Mouse (Mus musculus) hindbrain, embryonic 12.5 days (tissue): ENCODE data around the gene Ptges. TPM values are rescaled to one million over a fixed set of nuclear protein-coding genes. Genes with fewer than 3 reads are reported as not detected.

ENCODE experiments used
- ATAC-seq: fragments of 200-750 bp; cut with Nextera tagmentation; 2 replicates; pipeline ENCODE4 v1.8.0; 2017; ENCODE audit warnings: moderate TSS enrichment; ENCODE audit not compliant: low FRiP score
- H3K27ac ChIP-seq: fragments of 300-500 bp; sonication (generic); 2 replicates; pipeline ENCODE4 v1.5.1; 2016; ENCODE audit warnings: mild to moderate bottlenecking
- H3K27me3 ChIP-seq: fragments of 300-500 bp; sonication (generic); 2 replicates; pipeline ENCODE4 v1.6.1; 2016; ENCODE audit warnings: mild to moderate bottlenecking
- H3K36me3 ChIP-seq: fragments of 300-500 bp; sonication (generic); 2 replicates; pipeline ENCODE4 v1.6.1; 2016; ENCODE audit warnings: mild to moderate bottlenecking
- H3K4me1 ChIP-seq: fragments of 300-500 bp; sonication (generic); 2 replicates; pipeline ENCODE4 v1.6.1; 2016
- H3K4me2 ChIP-seq: fragments of 300-500 bp; sonication (generic); replicated peaks from 2 replicates; pipeline ENCODE4 v1.6.1; 2016; ENCODE audit warnings: mild to moderate bottlenecking
- H3K4me3 ChIP-seq: fragments of 300-500 bp; sonication (generic); 2 replicates; pipeline ENCODE4 v1.5.1; 2016; ENCODE audit warnings: mild to moderate bottlenecking
- H3K9ac ChIP-seq: fragments of 300-500 bp; sonication (generic); 2 replicates; pipeline ENCODE4 v1.6.1; 2016; ENCODE audit warnings: mild to moderate bottlenecking, moderate library complexity
- H3K9me3 ChIP-seq: fragments of 300-500 bp; sonication (generic); replicated peaks from 2 replicates; pipeline ENCODE4 v1.6.1; 2016; ENCODE audit warnings: mild to moderate bottlenecking
- WGBS: fragments of 180-500 bp; shearing (Covaris S2); methylation state at CpG from one replicate; pipeline ENCODE4 v1.1.7; 2016; 5-methylcytosine and 5-hydroxymethylcytosine counted together
- polyA plus RNA-seq: library from polyadenylated mRNA; unstranded; fragments of >200 nt; fragmentation: Nextera tagmentation; extraction: Ambion mirVana; gene quantifications from 2 replicates; pipeline ENCODE4 v1.2.1, GENCODE M21; 2016

The Ptges gene
- polyA plus RNA-seq, 1 experiment from 2014 or later: 7.1 TPM

DNA sequence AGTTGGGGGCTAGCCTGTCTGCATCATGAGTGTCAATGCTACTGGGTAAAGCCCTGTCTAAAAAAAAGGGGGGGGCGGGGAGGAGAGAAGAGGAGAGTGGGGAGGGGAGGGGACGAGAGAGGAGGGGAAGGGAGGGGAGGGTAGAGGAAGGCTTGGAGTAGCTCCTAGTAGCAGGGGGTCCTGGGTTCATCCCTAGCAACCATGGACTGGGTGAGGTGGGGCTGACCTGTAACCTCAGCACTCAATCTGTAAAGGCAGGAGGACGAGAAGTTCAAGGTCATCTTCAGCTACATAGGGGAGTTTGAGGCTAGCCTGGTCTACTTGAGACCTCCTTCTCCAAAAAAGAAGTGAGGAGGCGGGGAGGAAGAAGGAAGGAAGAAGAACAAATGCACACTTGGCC is 67.6 kb downstream of the Ptges start:
- Histone ChIP-seq H3K4me2 (no peak overlapping the region), H3K9ac (no peak overlapping the region), H3K36me3 (no peaks in the 10 kb centered on the region), H3K27ac (no peak overlapping the region), H3K4me1 (peaks cover 20% of the 10 kb centered on the region), H3K9me3 (no peaks in the 10 kb centered on the region), H3K27me3 (peaks cover 18% of the 10 kb centered on the region), H3K4me3 (no peak overlapping the region)
- WGBS: 64% methylated on average over 4 of the region's 4 CpGs
- no peak for ATAC-seq

DNA sequence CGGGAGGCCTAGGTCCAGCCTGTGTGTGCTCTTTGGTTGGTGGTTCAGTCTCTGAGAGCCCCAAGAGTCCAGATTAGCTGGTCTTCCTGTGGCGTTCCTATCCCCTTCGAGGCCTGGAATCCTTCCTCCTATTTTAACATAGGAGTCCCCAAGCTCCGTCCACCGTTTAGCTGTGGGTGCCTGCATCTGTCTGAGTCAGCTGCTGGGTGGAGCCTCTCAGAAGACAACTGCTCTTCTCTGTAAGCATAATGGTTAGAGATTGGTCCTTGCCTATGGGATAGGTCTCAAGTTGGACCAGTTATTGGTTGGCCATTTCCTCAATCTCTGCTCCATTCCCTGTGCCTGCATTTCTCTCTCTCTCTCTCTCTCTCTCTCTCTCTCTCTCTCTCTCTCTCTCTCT is 69.9 kb downstream of the Ptges start:
- no peak overlapping the region for H3K27ac ChIP-seq
- H3K9me3 ChIP-seq: no peaks in the 10 kb centered on the region
- no peaks in the 10 kb centered on the region for H3K36me3 ChIP-seq
- no peak for ATAC-seq
- H3K9ac ChIP-seq: no peak overlapping the region
- H3K4me1 ChIP-seq: peaks cover 16% of the 10 kb centered on the region
- H3K27me3 ChIP-seq: peaks cover 11% of the 10 kb centered on the region
- no peak overlapping the region for H3K4me2 ChIP-seq
- no peak overlapping the region for H3K4me3 ChIP-seq
- WGBS: 78% methylated on average over 5 of the region's 5 CpGs

DNA sequence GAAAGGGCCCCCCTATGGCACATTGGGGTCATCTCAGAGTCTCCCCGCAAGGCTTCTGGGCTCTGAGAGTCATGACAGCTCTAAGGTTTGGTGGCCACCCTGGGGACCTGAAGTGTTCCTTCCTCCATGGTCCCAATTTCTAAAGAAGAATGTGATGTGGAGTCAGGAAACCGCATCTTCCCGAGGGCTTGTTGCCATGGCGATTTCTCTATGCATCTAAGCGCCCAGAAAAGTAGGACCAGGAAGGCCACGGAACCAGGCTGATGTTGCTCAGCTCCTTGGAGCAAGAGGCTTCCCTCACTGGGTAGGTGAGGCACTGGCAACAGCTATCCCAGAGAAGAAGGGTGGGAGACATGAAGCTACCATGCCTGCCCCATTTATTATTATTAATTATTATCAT is 72.6 kb downstream of the Ptges start:
- H3K4me2 ChIP-seq: no peak overlapping the region
- H3K9ac ChIP-seq: no peak overlapping the region
- H3K4me1 ChIP-seq: peaks cover 29% of the 10 kb centered on the region
- no peak overlapping the region for H3K4me3 ChIP-seq
- 55% methylated on average over 6 of the region's 6 CpGs for WGBS
- H3K36me3 ChIP-seq: no peaks in the 10 kb centered on the region
- no peak overlapping the region for H3K27ac ChIP-seq
- H3K27me3 ChIP-seq: 0 out of 2 replicates have a peak, but pooled peaks cover 4% of the 10 kb centered on the region
- H3K9me3 ChIP-seq: no peaks in the 10 kb centered on the region
- no peak for ATAC-seq

DNA sequence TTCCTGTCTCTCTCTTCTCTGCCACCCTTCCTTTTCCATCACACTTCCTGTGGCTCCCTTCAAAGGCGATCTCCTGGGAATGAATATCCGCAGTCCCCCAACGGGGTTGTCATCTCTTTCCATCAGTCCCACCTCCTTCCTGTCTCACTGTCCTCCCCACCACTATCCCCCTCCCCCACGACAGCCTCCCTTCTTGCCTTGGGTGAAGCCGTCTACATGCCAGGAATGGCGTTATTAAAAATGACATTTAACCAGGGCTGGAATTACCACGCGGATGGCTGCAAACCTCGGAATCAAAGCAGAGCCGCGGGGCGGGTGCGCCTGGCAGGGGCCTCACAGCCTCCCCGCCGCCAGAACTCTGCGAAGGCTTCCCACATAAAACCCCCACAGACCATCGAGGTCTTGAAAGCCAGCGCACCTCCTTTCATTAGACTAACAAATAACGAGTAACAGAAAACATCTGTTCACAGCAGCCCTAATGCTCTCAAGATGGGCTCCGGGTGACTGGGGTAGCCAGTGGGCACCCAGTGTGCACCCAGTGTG is 76.8 kb downstream of the Ptges start:
- Histone ChIP-seq H3K27me3 (0 out of 2 replicates have a peak, but pooled peaks cover 4% of the 10 kb centered on the region), H3K9me3 (no peaks in the 10 kb centered on the region), H3K4me3 (no peak overlapping the region), H3K4me2 (no peak overlapping the region), H3K9ac (no peak overlapping the region), H3K36me3 (no peaks in the 10 kb centered on the region), H3K27ac (no peak overlapping the region), H3K4me1 (peaks cover 39% of the 10 kb centered on the region)
- 39% methylated on average over 20 of the region's 20 CpGs for WGBS
- ATAC-seq: no peak

DNA sequence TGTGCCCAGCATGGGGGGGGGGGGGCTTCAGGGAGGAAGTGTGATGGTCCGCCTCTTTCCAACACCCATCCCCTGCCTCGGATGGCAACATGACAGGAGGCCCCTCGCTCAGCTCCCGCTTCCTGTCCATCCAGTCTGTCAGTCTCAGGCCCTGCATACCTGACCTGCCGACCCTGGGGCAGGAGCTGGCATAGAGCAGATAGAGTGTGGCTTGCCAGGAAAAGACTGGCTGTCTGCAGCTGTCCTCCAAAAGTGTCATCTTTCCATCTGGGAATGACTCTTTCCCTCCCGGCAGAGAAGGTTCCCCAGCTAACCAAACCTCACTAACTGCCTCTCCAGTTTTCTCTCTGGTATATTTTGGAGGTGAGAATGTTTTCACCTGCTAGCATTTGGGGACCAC is 79.1 kb downstream of the Ptges start:
- Histone ChIP-seq H3K4me2 (no peak overlapping the region), H3K4me1 (peaks cover 50% of the 10 kb centered on the region), H3K27ac (no peak overlapping the region), H3K4me3 (no peak overlapping the region), H3K36me3 (no peaks in the 10 kb centered on the region), H3K9me3 (no peaks in the 10 kb centered on the region), H3K9ac (no peak overlapping the region), H3K27me3 (peaks cover 21% of the 10 kb centered on the region)
- whole genome bisulfite sequencing: 55% methylated on average over 6 of the region's 6 CpGs
- no peak for ATAC-seq

DNA sequence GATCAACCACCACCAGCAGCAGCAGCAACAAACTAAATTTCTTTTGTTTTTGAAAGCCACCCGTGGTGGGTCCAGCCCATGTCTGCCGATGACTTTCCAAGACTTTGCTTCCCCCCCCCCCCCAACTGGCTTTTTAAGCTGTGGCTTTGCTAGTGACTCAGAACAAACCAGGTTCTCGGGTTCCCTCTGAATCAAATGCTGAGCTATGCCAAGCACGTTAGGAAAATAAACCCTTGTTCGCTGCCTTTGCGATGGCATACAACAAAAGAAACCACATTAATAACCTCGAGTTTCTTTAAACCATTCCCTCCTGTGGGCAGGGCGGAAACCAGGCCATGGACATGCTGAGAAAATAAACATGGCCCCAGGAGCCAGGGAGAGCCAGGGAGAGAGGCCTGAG is 81.5 kb downstream of the Ptges start:
- no peak overlapping the region for H3K9ac ChIP-seq
- no peak for ATAC-seq
- no peak overlapping the region for H3K4me2 ChIP-seq
- 50% methylated on average over 8 of the region's 8 CpGs for WGBS
- H3K27me3 ChIP-seq: peaks cover 40% of the 10 kb centered on the region
- no peak overlapping the region for H3K4me3 ChIP-seq
- H3K36me3 ChIP-seq: no peaks in the 10 kb centered on the region
- H3K4me1 ChIP-seq: peaks cover 44% of the 10 kb centered on the region
- no peak overlapping the region for H3K27ac ChIP-seq
- no peaks in the 10 kb centered on the region for H3K9me3 ChIP-seq

DNA sequence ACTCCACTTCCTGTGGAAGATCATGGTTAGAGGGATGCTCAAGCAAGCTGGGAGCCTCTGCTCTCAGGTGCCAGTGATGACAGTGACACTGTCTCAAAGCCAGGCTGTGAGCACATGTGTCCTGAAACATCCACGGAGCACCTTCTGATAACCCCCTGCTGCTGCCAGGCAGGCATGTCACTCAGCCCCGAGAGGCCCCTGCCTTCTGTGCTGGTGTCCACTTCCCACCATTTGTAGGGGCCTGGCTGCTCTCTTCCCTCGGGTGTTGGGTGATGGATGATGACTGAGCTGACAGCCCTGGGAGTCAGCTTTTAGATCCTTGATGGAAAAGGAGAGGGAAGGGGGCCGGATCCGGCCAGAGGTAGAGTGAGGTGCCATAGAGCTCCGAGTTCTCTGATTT is 82.9 kb downstream of the Ptges start:
- Histone ChIP-seq H3K27ac (no peak overlapping the region), H3K4me3 (peak overlapping the region; percentile 2), H3K4me1 (peaks cover 30% of the 10 kb centered on the region), H3K4me2 (peak overlapping the region; percentile 88), H3K36me3 (no peaks in the 10 kb centered on the region), H3K9me3 (no peaks in the 10 kb centered on the region), H3K27me3 (peaks cover 40% of the 10 kb centered on the region), H3K9ac (no peak overlapping the region)
- no peak for ATAC-seq
- 19% methylated on average over 6 of the region's 6 CpGs for WGBS

DNA sequence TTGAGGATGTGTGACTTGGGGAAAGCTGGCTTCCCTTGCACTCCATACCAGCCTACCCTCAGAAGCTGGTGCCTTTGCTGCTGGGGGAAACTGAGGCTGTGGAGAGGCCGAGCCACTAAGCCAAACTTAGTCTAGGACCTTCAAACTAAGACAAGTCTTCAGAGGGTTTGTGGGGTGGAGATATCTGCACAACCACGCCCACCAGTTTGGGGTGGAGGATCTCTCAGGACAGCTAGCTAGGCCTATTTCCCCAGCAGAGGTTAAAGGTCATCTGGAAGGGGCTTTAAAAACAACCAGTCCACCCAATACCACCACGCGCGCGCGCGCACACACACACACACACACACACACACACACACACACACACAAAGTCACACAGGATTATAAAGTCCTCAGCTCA is 83.4 kb downstream of the Ptges start:
- Histone ChIP-seq H3K27ac (peak overlapping the region; percentile 23; the same call in 1 of the 2 replicates), H3K27me3 (peaks cover 40% of the 10 kb centered on the region), H3K9ac (peak overlapping the region; percentile 74; the same call in 1 of the 2 replicates), H3K9me3 (no peaks in the 10 kb centered on the region), H3K36me3 (no peaks in the 10 kb centered on the region), H3K4me1 (peaks cover 25% of the 10 kb centered on the region), H3K4me3 (peak overlapping the region; percentile 63), H3K4me2 (peak overlapping the region; percentile 88)
- no peak for ATAC-seq
- 72% methylated on average over 8 of the region's 8 CpGs for WGBS

DNA sequence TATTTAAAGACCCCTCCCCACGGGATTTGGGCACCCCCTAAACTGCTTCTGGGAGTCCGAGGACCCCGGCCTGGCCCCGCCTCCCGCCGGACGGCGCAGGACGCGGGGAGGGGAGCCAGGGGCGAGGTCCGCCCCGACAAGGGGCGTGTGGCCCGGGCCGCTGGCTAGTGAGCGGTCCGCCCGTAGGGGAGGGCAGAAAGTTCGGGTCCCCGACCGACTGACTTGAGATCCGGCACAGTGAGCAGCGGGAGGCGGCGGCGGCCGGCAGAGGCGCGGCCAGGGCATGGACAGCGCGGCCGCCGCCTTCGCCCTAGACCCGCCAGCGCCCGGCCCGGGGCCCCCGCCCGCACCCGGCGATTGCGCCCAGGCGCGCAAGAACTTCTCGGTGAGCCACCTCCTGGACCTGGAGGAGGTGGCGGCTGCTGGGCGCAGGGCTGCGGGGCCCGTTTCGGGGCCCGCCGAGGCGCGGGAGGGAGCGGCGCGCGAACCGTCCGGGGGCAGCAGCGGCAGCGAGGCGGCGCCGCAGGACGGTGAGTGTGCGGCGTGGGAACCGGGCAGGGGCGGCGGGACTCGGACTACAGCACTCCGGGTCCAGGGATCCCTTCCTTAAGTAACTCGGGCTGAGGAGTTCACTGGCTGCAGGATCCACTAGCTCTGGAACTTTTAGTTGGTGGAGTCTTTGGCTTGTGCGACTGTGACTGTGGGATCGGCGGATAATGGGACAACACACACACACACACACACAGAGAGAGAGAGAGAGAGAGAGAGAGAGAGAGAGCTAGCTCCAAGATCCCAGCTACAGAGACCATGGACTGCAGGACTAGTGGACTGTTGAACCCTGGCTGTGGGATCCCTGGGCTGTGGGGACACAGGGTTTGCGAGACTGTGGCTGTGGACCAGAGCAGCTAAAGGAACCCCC is 84.3 kb downstream of the Ptges start:
- H3K4me2 ChIP-seq: peak overlapping the region; percentile 88
- no peaks in the 10 kb centered on the region for H3K36me3 ChIP-seq
- H3K27me3 ChIP-seq: peaks cover 40% of the 10 kb centered on the region
- H3K4me1 ChIP-seq: peaks cover 18% of the 10 kb centered on the region
- peak overlapping the region; percentile 74 for H3K9ac ChIP-seq
- no peaks in the 10 kb centered on the region for H3K9me3 ChIP-seq
- H3K4me3 ChIP-seq: peak overlapping the region; percentile 63
- peak overlapping the region; percentile 23; the same call in 1 of the 2 replicates for H3K27ac ChIP-seq
- WGBS: 1% methylated on average over 66 of the region's 80 CpGs
- no peak for ATAC-seq

DNA sequence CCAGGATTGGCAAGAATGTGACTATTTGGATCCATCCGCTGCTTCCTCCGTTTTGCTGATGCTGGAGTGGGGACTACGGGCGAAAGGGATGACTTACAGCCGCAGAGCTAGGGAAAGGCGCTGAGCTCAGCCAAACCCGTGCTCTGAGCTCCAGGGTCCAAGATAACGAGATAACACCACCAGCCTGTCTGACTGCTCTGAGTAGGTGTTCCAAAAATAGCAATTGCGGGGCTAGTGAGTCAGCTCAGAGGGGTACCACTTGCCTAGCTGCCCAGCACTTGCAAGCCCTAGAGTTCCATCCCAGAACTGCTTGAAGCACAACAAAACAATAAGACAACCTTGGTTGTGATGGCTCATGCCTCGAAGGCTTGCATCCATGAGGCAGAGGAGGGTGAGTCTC is 87.0 kb downstream of the Ptges start:
- Histone ChIP-seq H3K4me1 (peaks cover 18% of the 10 kb centered on the region), H3K27me3 (peaks cover 45% of the 10 kb centered on the region), H3K9ac (no peak overlapping the region), H3K36me3 (no peaks in the 10 kb centered on the region), H3K4me3 (no peak overlapping the region), H3K4me2 (no peak overlapping the region), H3K27ac (no peak overlapping the region), H3K9me3 (no peaks in the 10 kb centered on the region)
- WGBS: 56% methylated on average over 10 of the region's 10 CpGs
- no peak for ATAC-seq
